Mouse (Mus musculus): Measurements from ENCODE around the gene Olfr1342. TPM values are rescaled to one million over a fixed set of nuclear protein-coding genes. Genes with fewer than 3 reads are reported as not detected.

The Olfr1342 gene
- polyA plus RNA-seq, 1 experiment from 2014 or later = not detected

- Histone ChIP-seq H3K36me3 (replicated peaks) (no peaks in the 10 kb centered on the region), H3K9me3 (no peaks in the 10 kb centered on the region), H3K27ac (no peak within 1 kb of the TSS), H3K4me1 (no peaks in the 10 kb centered on the region), H3K27me3 (ENCODE audit: poor library complexity, severe bottlenecking) (no peaks in the 10 kb centered on the region), H3K4me3 (no peak within 1 kb of the TSS)
- DNase-seq (ENCODE audit: extremely low spot score, low spot score) = no peak
These were observed 33.9 kb downstream of the Olfr1342 start, which contains the start of gene Olfr62 for GRCm38 (mm10) chr4:118658652-118659051. Gene Olfr62, plus strand, starts transcription at chr4:118658952.

- WGBS = 18% methylated on average over 2 of the region's 2 CpGs
- Histone ChIP-seq H3K4me1 (peaks cover 12% of the 10 kb centered on the region), H3K4me3 (no peak overlapping the region), H3K36me3 (replicated peaks) (no peaks in the 10 kb centered on the region), H3K27ac (no peak overlapping the region), H3K27me3 (ENCODE audit: poor library complexity, severe bottlenecking) (no peaks in the 10 kb centered on the region), H3K9me3 (no peaks in the 10 kb centered on the region)
- peak; percentile 73 for DNase-seq (ENCODE audit: extremely low spot score, low spot score)
These were observed 47.3 kb downstream of the Olfr1342 start for GRCm38 (mm10) chr4:118645234-118645633.

GRCm38 (mm10) chr4:118642346-118643190, 50.0 kb downstream of the Olfr1342 start:
- WGBS = 55% methylated on average over 20 of the region's 20 CpGs
- Histone ChIP-seq H3K36me3 (replicated peaks) (no peaks in the 10 kb centered on the region), H3K4me3 (no peak overlapping the region), H3K9me3 (no peaks in the 10 kb centered on the region), H3K27ac (no peak overlapping the region), H3K4me1 (peaks cover 12% of the 10 kb centered on the region), H3K27me3 (ENCODE audit: poor library complexity, severe bottlenecking) (no peaks in the 10 kb centered on the region)
- no peak for DNase-seq (ENCODE audit: extremely low spot score, low spot score)

Other genes starting within 250 kb of the Olfr1342 start
- 0.79 and 2.0 TPM in 2 replicates for gene Mpl, start 235.2 kb downstream of the Olfr1342 start, polyA plus RNA-seq (2016; fragmentation: Nextera tagmentation; extraction: Ambion mirVana)
- gene Tie1, start 202.7 kb downstream of the Olfr1342 start, polyA plus RNA-seq (2016; fragmentation: Nextera tagmentation; extraction: Ambion mirVana) = 12.8 and 13.6 TPM in 2 replicates
- gene 2610528J11Rik, start 165.8 kb downstream of the Olfr1342 start, polyA plus RNA-seq (2016; fragmentation: Nextera tagmentation; extraction: Ambion mirVana) = 1.1 and 2.1 TPM in 2 replicates
- gene Tmem125, start 148.7 kb downstream of the Olfr1342 start, polyA plus RNA-seq (2016; fragmentation: Nextera tagmentation; extraction: Ambion mirVana) = 0.68 and 0.76 TPM in 2 replicates
- gene Cfap57, start 72.0 kb downstream of the Olfr1342 start, polyA plus RNA-seq (2016; fragmentation: Nextera tagmentation; extraction: Ambion mirVana) = 0.73 and 0.94 TPM in 2 replicates
- 210 and 221 TPM in 2 replicates for gene Ebna1bp2, start 72.0 kb downstream of the Olfr1342 start, polyA plus RNA-seq (2016; fragmentation: Nextera tagmentation; extraction: Ambion mirVana)
- not detected in 2 replicates for gene Olfr62, start 33.8 kb downstream of the Olfr1342 start, polyA plus RNA-seq (2016; fragmentation: Nextera tagmentation; extraction: Ambion mirVana)
- gene Olfr1341, start 10.8 kb upstream of the Olfr1342 start, polyA plus RNA-seq (2016; fragmentation: Nextera tagmentation; extraction: Ambion mirVana) = not detected in 2 replicates
- gene Olfr1340, start 27.4 kb upstream of the Olfr1342 start, polyA plus RNA-seq (2016; fragmentation: Nextera tagmentation; extraction: Ambion mirVana) = not detected in 2 replicates
- gene Olfr1339, start 39.4 kb upstream of the Olfr1342 start, polyA plus RNA-seq (2016; fragmentation: Nextera tagmentation; extraction: Ambion mirVana) = not detected in 2 replicates
- gene Olfr1338, start 66.0 kb upstream of the Olfr1342 start, polyA plus RNA-seq (2016; fragmentation: Nextera tagmentation; extraction: Ambion mirVana) = not detected in 2 replicates
- not detected in 2 replicates for gene Olfr1337, start 89.8 kb upstream of the Olfr1342 start, polyA plus RNA-seq (2016; fragmentation: Nextera tagmentation; extraction: Ambion mirVana)
- not detected in 2 replicates for gene Olfr1335, start 117.2 kb upstream of the Olfr1342 start, polyA plus RNA-seq (2016; fragmentation: Nextera tagmentation; extraction: Ambion mirVana)
- gene Olfr1333, start 143.5 kb upstream of the Olfr1342 start, polyA plus RNA-seq (2016; fragmentation: Nextera tagmentation; extraction: Ambion mirVana) = not detected in 2 replicates
- not detected in 2 replicates for gene Olfr1331, start 171.9 kb upstream of the Olfr1342 start, polyA plus RNA-seq (2016; fragmentation: Nextera tagmentation; extraction: Ambion mirVana)
- not detected in 2 replicates for gene Olfr1330, start 195.8 kb upstream of the Olfr1342 start, polyA plus RNA-seq (2016; fragmentation: Nextera tagmentation; extraction: Ambion mirVana)
- gene Olfr1329, start 224.7 kb upstream of the Olfr1342 start, polyA plus RNA-seq (2016; fragmentation: Nextera tagmentation; extraction: Ambion mirVana) = not detected in 2 replicates
- gene Olfr1328, start 245.9 kb upstream of the Olfr1342 start, polyA plus RNA-seq (2016; fragmentation: Nextera tagmentation; extraction: Ambion mirVana) = not detected in 2 replicates

Measured in forebrain, embryonic 10.5 days (tissue).